Mouse (Mus musculus): ENCODE results near the gene Usp5.

GRCm38 (mm10) chr6:124839805-124840204, 10.5 kb upstream of the Usp5 start:
- no peak for TF ChIP-seq CTCF (IDR thresholded peaks at IDR 0.05; ENCODE audit: control insufficient read depth, insufficient read depth, insufficient read length)
- TF ChIP-seq CEBPB (IDR thresholded peaks at IDR 0.05; ENCODE audit: low read depth): no peak
- TF ChIP-seq MAX (IDR thresholded peaks at IDR 0.05): no peak

Data from C2C12 (cell line).